Mouse (Mus musculus) mouse embryonic stem cell (cell line): Measurements from ENCODE around the gene Kif26b.

ENCODE experiments used
- in situ Hi-C, 2 experiments: fragments of 300-500 bp; cut with MboI; formaldehyde crosslinking; loops; 1 replicate in 1 of 2; 3 replicates in 1 of 2; pipeline ENCODE4 v1.14.3; 2019 to 2020; ENCODE audit warnings: low sequenced_read_pairs in 2 of 2, low pct_unique_long_range_greater_than_20kb in 1 of 2, mixed read lengths in 1 of 2; ENCODE audit not compliant: unreplicated experiment in 1 of 2

Gene Kif26b

DNA sequence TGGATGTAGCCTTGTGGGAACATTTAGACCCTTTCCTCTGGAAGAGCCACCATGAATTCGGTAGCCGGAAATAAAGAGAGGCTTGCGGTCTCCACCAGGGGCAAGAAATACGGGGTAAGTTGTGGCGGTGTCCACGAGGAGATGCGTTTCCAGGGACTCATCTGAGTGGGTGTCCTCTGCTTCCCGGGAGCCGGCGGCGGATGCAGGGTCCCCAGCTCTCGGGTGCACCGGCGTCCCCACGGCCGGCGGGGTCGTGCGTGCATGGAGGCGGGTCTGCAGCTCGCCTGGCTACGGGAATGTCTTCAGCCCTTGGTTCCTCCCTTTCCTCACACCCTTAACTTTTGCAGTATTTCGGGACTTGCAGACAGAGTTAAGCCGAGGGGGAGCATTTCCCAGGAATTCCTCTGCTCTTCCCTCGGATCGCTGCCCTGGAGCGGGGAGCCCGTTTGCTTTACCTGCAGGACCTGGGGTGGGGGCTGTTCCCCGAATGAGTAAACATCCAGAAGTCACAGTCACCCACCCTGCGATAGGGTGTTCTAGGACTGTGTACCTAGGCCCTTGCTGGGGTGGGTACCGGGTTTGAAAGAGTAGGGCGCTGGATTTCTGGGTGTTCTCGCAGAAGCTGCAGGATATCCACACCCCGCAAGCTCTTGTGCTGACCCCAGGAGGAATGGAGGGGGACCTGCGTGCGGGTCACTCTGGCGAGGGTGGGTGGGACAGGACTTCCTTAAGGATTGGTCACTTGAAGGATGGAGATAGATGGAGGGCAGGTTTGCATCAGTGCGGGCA is 781 bp downstream of the Kif26b start:
- in situ Hi-C loops, result loop anchor here in 1 of 2 experiments (25.0 kb wide), 1 partner anchor 608 kb away; no protein-coding TSS in a partner anchor

DNA sequence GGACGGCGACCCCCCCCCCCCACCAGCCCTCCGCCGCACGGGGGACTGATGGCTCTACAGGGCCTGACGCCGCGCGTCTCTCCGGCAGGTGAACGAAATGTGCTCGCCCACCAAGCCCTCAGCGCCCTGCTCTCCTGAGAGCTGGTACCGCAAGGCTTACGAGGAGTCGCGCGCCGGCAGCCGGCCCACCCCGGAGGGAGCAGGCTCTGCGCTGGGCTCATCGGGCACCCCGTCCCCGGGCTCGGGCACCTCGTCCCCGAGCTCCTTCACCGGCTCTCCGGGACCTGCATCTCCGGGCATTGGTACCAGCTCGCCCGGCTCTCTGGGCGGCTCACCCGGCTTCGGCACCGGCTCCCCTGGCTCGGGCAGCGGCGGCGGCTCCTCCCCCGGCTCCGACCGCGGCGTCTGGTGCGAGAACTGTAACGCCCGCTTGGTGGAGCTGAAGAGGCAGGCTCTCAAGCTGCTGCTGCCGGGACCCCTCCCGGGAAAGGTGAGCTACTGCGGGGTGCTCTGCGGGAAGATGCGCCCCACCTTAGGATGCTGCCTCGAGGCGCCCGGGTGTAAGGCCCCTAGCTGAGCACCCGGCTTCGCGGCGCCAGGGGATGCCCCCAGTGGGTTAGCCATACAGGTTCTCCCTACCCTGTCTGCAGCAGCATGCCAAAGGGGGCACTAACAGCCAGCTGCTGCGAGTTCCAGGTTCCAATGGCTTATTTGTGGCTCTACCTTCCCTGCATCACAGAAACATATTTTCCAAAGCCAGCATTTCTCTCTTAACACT is 1.6 kb downstream of the Kif26b start:
- in situ Hi-C loops, result loop anchor here in 1 of 2 experiments (25.0 kb wide), 1 partner anchor 607 kb away; no protein-coding TSS in a partner anchor

DNA sequence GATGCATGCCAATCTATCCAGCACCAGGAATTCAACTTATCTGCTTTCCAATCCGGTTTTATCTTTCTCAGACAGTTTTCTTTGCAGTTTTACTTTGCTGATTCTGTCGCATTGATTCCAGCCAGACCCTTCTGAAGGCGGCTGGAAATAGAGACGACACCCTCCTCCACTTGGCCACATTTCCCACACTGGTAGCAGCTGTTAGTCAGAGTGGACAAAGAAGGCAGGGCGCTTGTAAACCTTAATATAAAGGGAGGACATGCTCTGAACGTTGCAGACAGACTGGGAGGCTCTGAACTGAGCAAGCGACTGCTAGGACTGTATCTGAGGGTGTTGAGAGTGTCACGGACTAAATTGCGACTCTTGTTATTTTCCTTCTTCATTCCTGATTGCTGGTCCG is 11.3 kb downstream of the Kif26b start:
- in situ Hi-C loops, result loop anchor here in 1 of 2 experiments (25.0 kb wide), 1 partner anchor 597 kb away; no protein-coding TSS in a partner anchor

DNA sequence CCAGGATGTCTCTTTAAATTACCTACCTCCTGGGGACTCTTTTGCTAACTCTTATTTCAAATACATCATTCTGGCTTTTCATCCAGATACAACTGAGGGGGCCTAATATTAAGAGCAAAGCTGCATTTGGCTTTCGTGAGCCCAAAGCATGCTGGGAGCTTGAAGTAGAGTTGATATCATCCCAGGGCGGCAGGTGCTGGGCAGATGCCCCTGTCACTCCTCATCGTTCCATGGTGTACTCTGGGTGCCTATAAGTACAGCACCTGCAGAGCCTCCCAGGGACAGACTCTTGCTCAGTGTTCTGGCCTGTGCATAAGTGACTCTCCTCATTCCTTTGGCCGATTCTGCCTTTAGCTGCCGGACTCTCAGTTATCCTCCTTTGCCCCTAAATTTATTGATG is 13.5 kb downstream of the Kif26b start:
- in situ Hi-C loops, result loop anchor here in 1 of 2 experiments (25.0 kb wide), 1 partner anchor 595 kb away; no protein-coding TSS in a partner anchor

DNA sequence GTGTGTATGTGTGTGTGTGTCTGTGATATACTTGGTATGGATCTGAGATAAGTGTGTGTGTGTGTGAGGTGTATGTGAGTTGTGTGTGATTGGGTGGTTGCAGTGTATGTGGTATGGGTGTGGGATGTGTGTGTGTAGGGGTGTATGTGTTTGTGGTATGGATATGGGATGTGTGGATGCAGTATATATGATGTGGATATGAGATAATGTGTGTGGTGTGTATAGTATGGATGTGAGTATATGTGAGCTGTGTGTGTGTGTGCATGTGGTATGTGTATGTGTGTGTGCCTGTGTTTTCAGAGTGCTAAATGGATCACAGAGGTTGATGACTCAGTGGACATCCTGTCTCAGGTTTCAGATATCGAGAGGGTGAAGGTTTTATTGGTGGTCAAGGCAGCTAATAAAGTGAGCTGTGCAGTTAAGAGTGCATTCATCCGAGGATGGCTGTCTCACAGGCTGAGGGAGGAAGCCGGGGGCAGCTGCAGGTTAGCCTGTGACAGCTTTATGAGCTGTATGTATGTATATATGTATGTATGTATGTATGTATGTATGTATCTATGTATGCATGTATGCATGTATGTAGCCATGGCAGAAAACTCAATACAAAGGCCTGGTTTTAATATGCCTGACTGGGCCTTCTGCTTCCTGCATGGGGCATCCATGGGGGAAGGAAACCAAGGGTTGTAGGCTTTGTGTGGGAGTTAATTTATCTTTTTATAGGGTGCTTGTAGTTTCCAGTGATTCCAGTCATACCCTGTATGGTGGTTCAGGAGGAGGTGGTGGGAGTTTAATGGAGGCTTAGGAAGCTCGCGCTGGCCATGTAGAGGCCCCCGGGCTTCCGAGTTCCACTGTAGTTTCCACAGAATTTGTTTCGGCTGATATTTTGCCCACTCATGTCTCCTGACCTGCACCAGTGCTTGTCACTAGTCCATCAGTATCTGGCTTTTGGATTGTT is 14.3 kb downstream of the Kif26b start:
- in situ Hi-C loops, result loop anchor here in 1 of 2 experiments (25.0 kb wide), 1 partner anchor 594 kb away; no protein-coding TSS in a partner anchor

DNA sequence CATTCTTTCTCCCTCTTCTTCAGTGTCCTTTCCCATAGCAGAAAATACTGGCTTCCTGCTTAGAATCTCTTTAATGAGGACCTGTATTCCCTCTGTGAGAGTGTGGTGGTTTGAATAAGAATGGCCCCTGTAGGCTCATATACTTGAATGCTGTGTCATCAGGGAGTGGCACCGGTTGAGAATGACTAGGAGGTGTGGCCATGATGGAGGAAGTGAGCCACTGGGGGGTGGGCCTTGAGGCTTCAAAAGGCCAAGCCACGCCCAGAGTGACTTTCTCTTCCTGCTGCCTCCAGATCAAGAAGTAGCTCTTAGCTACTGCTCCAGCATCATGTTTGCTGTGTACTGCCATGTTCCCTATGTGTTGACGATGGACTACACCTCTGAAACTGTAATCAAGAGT is 15.7 kb downstream of the Kif26b start:
- in situ Hi-C loops, result loop anchor here in 1 of 2 experiments (25.0 kb wide), 1 partner anchor 593 kb away; no protein-coding TSS in a partner anchor

DNA sequence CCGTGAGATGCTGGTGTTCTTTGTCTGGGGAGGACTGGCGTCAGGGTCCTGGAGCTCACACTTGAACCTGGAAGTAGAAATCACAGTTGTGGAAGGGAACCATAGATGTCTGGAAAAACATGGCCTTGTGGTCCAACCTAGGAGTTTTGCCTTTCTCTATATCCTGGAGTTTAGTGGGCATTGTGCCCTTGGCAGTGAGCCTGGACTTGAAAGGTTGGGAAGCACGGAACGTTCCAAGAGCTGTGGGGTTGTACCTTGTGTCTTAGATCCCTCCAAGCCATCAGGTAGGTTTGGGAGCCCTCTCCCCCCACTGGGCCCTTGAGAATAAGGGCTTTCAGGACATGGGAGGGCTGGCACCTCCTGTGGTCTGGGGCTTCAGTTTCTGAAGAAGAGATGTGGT is 20.7 kb downstream of the Kif26b start:
- in situ Hi-C loops, result loop anchor here in 1 of 2 experiments (25.0 kb wide), 1 partner anchor 588 kb away; no protein-coding TSS in a partner anchor

DNA sequence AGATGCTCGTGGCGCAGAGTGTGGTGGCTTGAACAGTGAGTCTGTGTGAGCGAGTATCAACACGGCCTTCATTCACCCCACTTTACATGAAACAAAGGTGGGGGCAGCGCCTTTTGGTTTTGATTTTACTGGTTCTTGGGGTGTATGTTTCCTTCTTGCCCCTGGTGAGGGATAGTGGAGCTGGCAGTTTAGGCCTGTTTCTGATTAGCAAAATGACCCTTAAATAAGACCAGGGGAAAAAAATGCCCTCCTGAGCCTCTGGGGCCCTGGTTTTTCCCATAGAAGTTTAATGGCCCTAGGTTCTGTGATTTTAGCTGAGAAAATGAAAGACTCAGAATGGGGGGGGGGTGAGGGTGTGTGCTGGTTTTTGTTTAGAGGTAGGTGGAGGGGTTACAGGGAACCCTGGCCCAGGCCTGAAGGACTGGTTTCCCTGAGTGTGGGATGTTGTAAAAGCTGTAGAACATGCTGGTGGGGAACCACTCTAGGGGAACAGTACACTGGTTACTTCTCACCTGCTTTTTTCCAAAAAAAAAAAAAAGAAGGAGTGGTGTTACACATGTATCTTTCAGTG is 21.6 kb downstream of the Kif26b start:
- in situ Hi-C loops, result no loop called here

DNA sequence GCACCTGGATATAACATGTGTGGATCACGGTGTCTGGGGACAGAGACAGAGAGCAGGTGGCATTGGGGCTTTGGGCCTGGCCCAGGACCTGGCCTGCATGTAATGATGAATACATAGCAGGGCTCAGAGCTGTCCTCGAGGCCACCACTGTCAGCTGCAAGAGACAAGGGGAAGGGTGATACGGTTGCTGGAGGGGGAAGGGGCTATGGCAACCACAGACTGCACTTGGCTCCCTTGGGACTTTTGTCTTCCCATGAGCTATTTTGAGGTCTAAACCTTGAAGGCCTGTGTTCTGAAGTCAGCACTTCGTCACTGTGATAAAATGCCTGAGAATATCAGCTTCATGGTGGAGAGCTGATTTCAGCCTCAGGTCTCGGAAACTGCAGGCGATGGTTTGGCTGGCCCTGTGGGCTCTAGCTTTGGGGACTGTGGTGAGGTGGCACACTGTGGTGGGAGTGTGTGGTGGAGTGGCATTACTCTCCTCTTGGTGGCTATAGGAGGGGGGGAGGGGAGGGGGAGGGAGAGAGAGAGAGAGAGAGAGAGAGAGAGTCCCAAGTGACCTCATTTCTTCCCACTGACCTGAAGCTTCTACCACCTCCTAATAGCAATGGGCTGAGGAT is 23.5 kb downstream of the Kif26b start:
- in situ Hi-C loops, result no loop called here

DNA sequence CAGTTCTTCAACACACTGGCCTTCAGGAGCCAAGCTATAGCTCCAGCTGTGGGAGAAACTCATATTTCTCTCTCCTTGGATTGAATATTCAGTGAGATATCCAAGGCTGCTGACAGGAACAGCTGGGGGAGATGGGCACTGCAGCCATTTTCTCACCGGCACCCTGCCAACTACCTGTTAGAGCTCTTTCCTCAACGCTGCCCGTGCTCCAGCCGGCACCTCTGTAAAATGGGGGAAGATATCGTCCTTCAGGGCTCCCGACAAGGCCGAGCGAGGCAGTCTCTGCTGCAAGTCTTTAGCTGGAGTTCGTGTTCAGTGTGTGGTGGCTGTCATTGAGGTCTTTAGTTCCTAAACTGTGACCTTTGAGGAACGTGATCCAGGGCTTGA is 24.0 kb downstream of the Kif26b start:
- in situ Hi-C loops, result no loop called here

DNA sequence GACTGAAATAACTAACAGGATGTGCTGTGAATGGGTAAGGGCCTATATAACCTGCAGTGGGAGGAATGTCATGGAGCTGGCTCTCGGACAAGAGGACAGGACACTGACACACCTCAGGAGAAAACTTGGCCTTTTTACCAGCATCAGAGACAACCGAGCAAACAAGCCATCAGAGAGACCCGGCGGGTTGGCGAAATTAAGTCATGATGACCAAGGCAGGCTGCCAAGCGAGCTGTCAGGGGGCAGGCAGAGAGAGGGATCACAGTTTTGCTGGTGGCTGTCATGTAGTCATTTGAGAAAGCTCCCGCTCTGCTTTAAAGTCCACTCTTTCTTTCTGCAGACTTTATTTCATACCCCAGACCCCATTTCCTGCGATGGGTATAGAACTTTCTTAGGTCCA is 27.3 kb downstream of the Kif26b start:
- in situ Hi-C loops, result no loop called here

DNA sequence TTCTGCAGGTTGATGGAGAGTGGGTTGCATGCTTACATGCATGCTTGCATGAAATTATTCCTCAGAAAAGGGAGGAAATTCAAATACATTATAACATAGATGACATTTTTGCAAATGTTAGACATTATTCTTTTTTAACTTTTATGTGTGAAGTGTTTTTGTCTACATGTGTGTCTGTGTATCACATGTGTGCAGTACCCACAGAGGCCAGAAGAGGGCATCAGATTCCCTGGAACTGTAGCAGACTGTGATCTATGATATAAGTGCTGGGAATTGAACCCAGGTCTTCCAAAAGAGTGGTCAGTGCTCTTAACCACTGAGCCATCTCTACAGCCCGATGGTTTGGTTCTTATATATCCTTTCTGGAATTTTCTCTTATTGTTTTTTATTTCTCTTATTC is 31.1 kb downstream of the Kif26b start:
- in situ Hi-C loops, result no loop called here

DNA sequence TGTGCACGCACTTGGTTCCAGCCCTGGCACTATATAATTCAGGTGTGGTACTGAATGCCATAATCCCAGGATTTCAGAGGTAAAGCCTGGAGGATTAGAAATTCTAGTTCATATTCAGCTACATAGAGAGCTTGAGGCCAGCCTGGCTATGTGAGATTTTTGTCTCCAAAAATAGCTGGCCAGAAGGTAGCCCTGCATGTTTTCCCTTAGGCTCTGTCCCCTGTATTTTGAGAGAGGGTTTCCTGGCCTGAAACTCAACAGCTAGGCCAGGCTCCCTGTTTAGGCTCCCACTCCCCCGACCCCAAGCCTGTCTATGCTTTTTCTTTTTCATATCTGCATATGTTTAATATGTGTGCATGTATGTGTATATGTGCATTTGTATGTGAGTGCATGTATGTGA is 34.9 kb downstream of the Kif26b start:
- in situ Hi-C loops, result no loop called here

DNA sequence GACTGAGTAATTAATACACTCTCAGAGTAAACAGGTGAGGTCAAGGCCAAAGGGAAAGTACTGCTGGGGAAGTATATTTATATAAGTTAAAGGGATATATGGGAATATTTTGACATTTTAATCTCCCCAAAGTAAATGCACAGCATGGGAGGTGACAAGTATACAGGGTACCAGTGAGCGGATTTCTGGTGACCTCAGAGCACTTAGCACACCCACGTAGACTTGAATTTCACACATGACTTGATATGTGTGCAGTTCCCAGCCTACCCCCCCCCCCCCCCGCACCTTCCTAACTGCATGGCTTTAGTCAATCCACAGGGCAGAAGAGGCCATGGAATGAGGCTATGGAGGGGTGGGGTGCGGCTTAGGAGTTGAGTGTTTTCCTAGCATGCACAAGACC is 35.9 kb downstream of the Kif26b start:
- in situ Hi-C loops, result no loop called here

DNA sequence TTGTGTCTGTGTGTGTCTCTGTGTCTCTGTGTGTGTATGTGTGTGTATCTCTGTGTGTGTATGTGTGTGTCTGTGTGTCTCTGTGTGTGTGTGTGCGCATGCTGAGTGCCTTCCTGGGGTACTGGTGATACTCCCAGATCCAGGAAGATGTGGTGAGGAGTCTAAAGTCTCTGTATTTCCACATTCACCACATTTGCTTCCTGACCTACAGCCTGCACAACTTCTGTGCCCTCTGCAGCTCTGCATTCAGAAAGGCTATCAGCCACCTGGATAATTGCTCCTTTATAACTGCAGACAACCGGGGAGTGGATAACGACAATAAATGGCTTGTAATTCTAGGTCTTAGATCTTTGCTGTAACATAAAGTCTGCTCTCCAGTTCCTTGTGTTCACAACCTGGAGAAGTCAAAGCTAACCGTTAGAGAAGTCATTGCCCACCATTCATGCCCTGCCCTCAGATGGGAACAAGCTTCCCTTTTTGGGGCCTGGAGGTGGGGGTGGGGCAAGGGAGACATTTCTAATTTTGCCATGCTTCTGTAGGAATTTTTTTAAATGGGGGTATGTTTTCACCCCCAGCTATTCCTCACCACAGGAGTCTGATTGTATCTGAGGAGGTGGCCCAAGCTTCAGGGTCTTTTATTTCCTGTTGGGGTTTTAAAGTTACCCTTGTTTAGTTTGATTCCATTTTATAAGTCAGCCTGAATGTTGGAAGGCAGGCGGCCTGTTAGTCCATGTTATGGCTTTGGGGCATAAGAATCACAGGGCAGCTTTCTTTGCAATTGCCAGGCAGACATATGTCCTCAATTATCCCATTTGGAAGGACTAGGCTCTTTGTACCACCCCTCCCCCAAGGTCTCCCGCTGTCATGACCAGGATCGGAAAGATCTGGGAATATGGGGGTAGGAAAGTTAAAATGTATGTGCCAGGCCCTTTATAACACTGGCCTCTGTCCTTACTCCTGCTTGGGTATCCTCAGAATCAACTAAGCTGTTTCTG is 39.9 kb downstream of the Kif26b start:
- in situ Hi-C loops, result no loop called here

DNA sequence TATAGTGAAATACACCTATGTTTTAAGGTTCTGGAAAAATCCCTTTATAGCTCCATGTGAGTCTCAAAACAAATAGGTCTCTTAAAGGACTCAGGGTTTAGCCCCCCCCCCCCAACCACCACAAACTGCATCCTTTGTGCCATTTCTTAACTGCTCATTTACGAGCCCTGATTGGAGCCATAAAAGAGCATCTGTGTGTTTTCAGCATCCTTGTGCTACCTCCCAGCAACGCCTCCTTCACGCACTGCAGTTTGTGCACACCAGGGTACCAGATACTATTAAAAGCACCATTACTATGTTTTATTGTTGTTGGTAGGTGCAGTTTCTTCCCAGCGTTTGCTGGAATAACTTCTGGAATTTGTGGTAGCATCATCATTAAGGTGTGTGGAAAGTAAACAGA is 42.1 kb downstream of the Kif26b start:
- in situ Hi-C loops, result no loop called here
